Mouse (Mus musculus): Measurements from ENCODE around the gene Tma16. TPM values are rescaled to one million over a fixed set of nuclear protein-coding genes. Genes with fewer than 3 reads are reported as not detected.

Gene Tma16
- total RNA-seq, 2 experiments from 2014 or later: 5.4 to 9.3 TPM

GRCm38 (mm10) chr8:66430639-66431038 lies 55.7 kb downstream of the Tma16 start:
- no peak for ATAC-seq (replicated peaks; ENCODE audit: low FRiP score, poor library complexity, severe bottlenecking)

Other genes with a start within 250 kb of the Tma16 start
- not detected in 2 replicates for gene Tktl2, start 25.2 kb upstream of the Tma16 start, total RNA-seq (2015; ENCODE audit: low replicate concordance)
- not detected in 2 replicates for gene Tktl2, start 25.2 kb upstream of the Tma16 start, total RNA-seq (2017; ENCODE audit: low replicate concordance)
- not detected in 2 replicates for gene Npy5r, start 201.6 kb upstream of the Tma16 start, total RNA-seq (2015; ENCODE audit: low replicate concordance)
- not detected in 2 replicates for gene Npy5r, start 201.6 kb upstream of the Tma16 start, total RNA-seq (2017; ENCODE audit: low replicate concordance)
- not detected in 2 replicates for gene Npy1r, start 210.7 kb upstream of the Tma16 start, total RNA-seq (2015; ENCODE audit: low replicate concordance)
- not detected in 2 replicates for gene Npy1r, start 210.7 kb upstream of the Tma16 start, total RNA-seq (2017; ENCODE audit: low replicate concordance)